10 mouse cellular contexts compared by ENCODE assay signal in the genomic region with DNA sequence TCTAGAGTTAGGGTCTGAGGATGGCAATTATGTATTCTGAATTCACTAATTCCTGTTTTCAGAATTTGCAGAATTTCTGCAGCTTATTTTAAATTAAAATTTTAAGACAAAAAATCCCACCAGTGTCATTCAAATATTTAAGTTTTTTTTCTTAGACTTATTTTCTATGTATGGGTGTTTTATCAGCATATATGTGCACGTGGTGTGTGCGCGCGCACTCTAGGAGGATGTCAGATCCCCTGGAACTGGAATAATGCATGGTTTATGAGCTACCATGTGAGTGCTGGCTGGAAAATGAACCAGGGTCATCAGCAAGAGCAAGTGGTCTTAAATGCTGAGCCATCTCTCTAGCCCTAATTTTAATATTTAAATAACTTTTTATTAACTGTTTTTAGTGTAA. TPM values are rescaled to one million over a fixed set of nuclear protein-coding genes. Genes with fewer than 3 reads are reported as not detected.
DNase-seq lines count a peak whose midpoint lies in the region; ATAC-seq and TF ChIP-seq lines count a peak whose summit lies in the region.
"Had no signal": no experiment of that assay in that cellular context is flagged by ENCODE, and none has a peak within 500 bp of the region (broad histone marks: within the 10 kb centered on the region; RNA-seq: fewer than 3 reads in every experiment).

No protein-coding gene starts in this region.

- TF ChIP-seq CTCF in midbrain, postnatal 0 days (IDR thresholded peaks at IDR 0.05), result no peak

- H3K4me3 ChIP-seq in kidney, embryonic 15.5 days (replicated peaks), result peak overlapping the region; percentile 81; the same call in 1 of the 2 replicates
- H3K4me3 ChIP-seq in kidney, embryonic 16.5 days (ENCODE audit: low read length), result no peak overlapping the region
- H3K4me3 ChIP-seq in forebrain, embryonic 14.5 days (ENCODE audit: low read depth, low read length), result peak overlapping the region; percentile 79
- H3K4me3 ChIP-seq in limb, embryonic 12.5 days (replicated peaks), result 0 out of 2 replicates have a peak overlapping the region, but pooled peaks have one; percentile 70
- peak overlapping the region; percentile 67 for H3K4me3 ChIP-seq in midbrain, postnatal 0 days (ENCODE audit: low read depth, low read length)

- H3K4me1 ChIP-seq in kidney, embryonic 15.5 days, result peaks cover 25% of the 10 kb centered on the region
- peaks cover 28% of the 10 kb centered on the region for H3K4me1 ChIP-seq in kidney, embryonic 16.5 days (ENCODE audit: insufficient read depth, low read length)
- peaks cover 18% of the 10 kb centered on the region for H3K4me1 ChIP-seq in forebrain, embryonic 14.5 days (ENCODE audit: control insufficient read depth, insufficient read depth, low read length)
- H3K4me1 ChIP-seq in limb, embryonic 12.5 days (replicated peaks), result peaks cover 26% of the 10 kb centered on the region
- H3K4me1 ChIP-seq in midbrain, postnatal 0 days (ENCODE audit: insufficient read depth, low read length), result peaks cover 11% of the 10 kb centered on the region; the same call in 1 of the 2 replicates

- peaks cover 17% of the 10 kb centered on the region for H3K36me3 ChIP-seq in kidney, embryonic 15.5 days
- H3K36me3 ChIP-seq in kidney, embryonic 16.5 days (ENCODE audit: insufficient read depth, low read length), result 0 out of 2 replicates have a peak, but pooled peaks cover 2% of the 10 kb centered on the region
- peaks cover 6% of the 10 kb centered on the region for H3K36me3 ChIP-seq in forebrain, embryonic 14.5 days (ENCODE audit: control insufficient read depth, insufficient read depth, low read length)
- H3K36me3 ChIP-seq in limb, embryonic 12.5 days, result peaks cover 8% of the 10 kb centered on the region
- H3K36me3 ChIP-seq in midbrain, postnatal 0 days (ENCODE audit: insufficient read depth, low read length), result no peaks in the 10 kb centered on the region

- H3K4me2 ChIP-seq in kidney, embryonic 15.5 days, result peak overlapping the region; percentile 72
- H3K4me2 ChIP-seq in kidney, embryonic 16.5 days (replicated peaks; ENCODE audit: low read depth, low read length), result no peak overlapping the region; the same call in 1 of the 2 replicates
- peak overlapping the region; percentile 79; the same call in 1 of the 2 replicates for H3K4me2 ChIP-seq in forebrain, embryonic 14.5 days (ENCODE audit: low read length)
- peak overlapping the region; percentile 70 for H3K4me2 ChIP-seq in limb, embryonic 12.5 days
- peak overlapping the region; percentile 70 for H3K4me2 ChIP-seq in midbrain, postnatal 0 days (ENCODE audit: low read depth, low read length, poor library complexity, severe bottlenecking)

- H3K27me3 ChIP-seq in kidney, embryonic 15.5 days, result no peaks in the 10 kb centered on the region
- H3K27me3 ChIP-seq in kidney, embryonic 16.5 days (ENCODE audit: insufficient read depth, low read length), result no peaks in the 10 kb centered on the region
- H3K27me3 ChIP-seq in forebrain, embryonic 14.5 days (replicated peaks; ENCODE audit: control insufficient read depth, insufficient read depth, low read length), result no peaks in the 10 kb centered on the region
- H3K27me3 ChIP-seq in limb, embryonic 12.5 days, result no peaks in the 10 kb centered on the region
- no peaks in the 10 kb centered on the region for H3K27me3 ChIP-seq in midbrain, postnatal 0 days (ENCODE audit: insufficient read depth, low read length)

- no peak overlapping the region for H3K9ac ChIP-seq in kidney, embryonic 15.5 days
- no peak overlapping the region for H3K9ac ChIP-seq in kidney, embryonic 16.5 days (replicated peaks; ENCODE audit: low read length)
- no peak overlapping the region for H3K9ac ChIP-seq in forebrain, embryonic 14.5 days (ENCODE audit: low read length)
- H3K9ac ChIP-seq in limb, embryonic 12.5 days (replicated peaks), result no peak overlapping the region
- no peak overlapping the region for H3K9ac ChIP-seq in midbrain, postnatal 0 days (replicated peaks; ENCODE audit: low read length, poor library complexity, severe bottlenecking)

- WGBS in kidney, embryonic 15.5 days, result 96% methylated on average over 4 of the region's 4 CpGs
- WGBS in kidney, embryonic 16.5 days, result 94% methylated on average over 4 of the region's 4 CpGs
- 85% methylated on average over 4 of the region's 4 CpGs for WGBS in forebrain, embryonic 14.5 days
- WGBS in limb, embryonic 12.5 days, result 91% methylated on average over 4 of the region's 4 CpGs
- 87% methylated on average over 4 of the region's 4 CpGs for WGBS in midbrain, postnatal 0 days

- H3K27ac ChIP-seq in kidney, embryonic 15.5 days, result no peak overlapping the region
- no peak overlapping the region for H3K27ac ChIP-seq in kidney, embryonic 16.5 days (ENCODE audit: low read length)
- no peak overlapping the region for H3K27ac ChIP-seq in forebrain, embryonic 14.5 days (ENCODE audit: low read depth, low read length)
- no peak overlapping the region for H3K27ac ChIP-seq in limb, embryonic 12.5 days
- no peak overlapping the region for H3K27ac ChIP-seq in midbrain, postnatal 0 days (ENCODE audit: low read depth, low read length)

- no peaks in the 10 kb centered on the region for H3K9me3 ChIP-seq in kidney, embryonic 15.5 days (replicated peaks)
- no peaks in the 10 kb centered on the region for H3K9me3 ChIP-seq in kidney, embryonic 16.5 days (ENCODE audit: low read length)
- H3K9me3 ChIP-seq in forebrain, embryonic 14.5 days (replicated peaks; ENCODE audit: control insufficient read depth, low read length), result no peaks in the 10 kb centered on the region
- no peaks in the 10 kb centered on the region for H3K9me3 ChIP-seq in limb, embryonic 12.5 days
- H3K9me3 ChIP-seq in midbrain, postnatal 0 days (ENCODE audit: low read length), result no peaks in the 10 kb centered on the region

- ATAC-seq in kidney, embryonic 15.5 days (replicated peaks; ENCODE audit: low FRiP score), result no peak
- no peak for ATAC-seq in kidney, embryonic 16.5 days (ENCODE audit: low FRiP score, low TSS enrichment)
- no peak for ATAC-seq in forebrain, embryonic 14.5 days
- ATAC-seq in limb, embryonic 12.5 days (ENCODE audit: insufficient number of reproducible peaks, insufficient read depth, low FRiP score, low TSS enrichment, low read depth), result no peak
- ATAC-seq in midbrain, postnatal 0 days (ENCODE audit: low FRiP score), result no peak
- no peak for ATAC-seq in granulocyte monocyte progenitor cell, adult 5-6 weeks (replicated peaks; ENCODE audit: poor library complexity, severe bottlenecking)

- no peak for DNase-seq in forebrain, embryonic 14.5 days (ENCODE audit: low spot score)
- DNase-seq in midbrain, postnatal 0 days (ENCODE audit: low spot score), result no peak
- DNase-seq in cerebellum, adult 11 months, result no peak
- no peak for DNase-seq in adrenal gland, adult 8-10 months
- DNase-seq: adrenal gland, postnatal 10 days; lung, postnatal 36 days had no signal

RNA-seq across cellular contexts. Expression of gene Zfp322a, which starts 1.1 kb away (rescaled TPM):
- 48.8 and 48.9 TPM in 2 replicates for polyA plus RNA-seq in kidney, embryonic 15.5 days (2015; fragmentation: Nextera tagmentation; extraction: Ambion mirVana)
- polyA plus RNA-seq in kidney, embryonic 16.5 days (2015; fragmentation: Nextera tagmentation; extraction: Ambion mirVana), result 49.9 and 54.0 TPM in 2 replicates
- 49.6 and 59.5 TPM in 2 replicates for polyA plus RNA-seq in forebrain, embryonic 14.5 days (2014; fragmentation: Nextera tagmentation; extraction: Ambion mirVana)
- 70.7 and 75.5 TPM in 2 replicates for polyA plus RNA-seq in limb, embryonic 12.5 days (2016; fragmentation: Nextera tagmentation; extraction: Ambion mirVana)
- total RNA-seq in midbrain, postnatal 0 days (2014; rRNA removed), result 19.7 and 32.5 TPM in 2 replicates
- polyA plus RNA-seq in midbrain, postnatal 0 days (2015; fragmentation: Nextera tagmentation; extraction: Ambion mirVana), result 31.1 and 31.5 TPM in 2 replicates
- total RNA-seq in adrenal gland, adult 8-10 months (2022), result 10 to 100 TPM; 20.0 to 26.5 (median 23.6) TPM
- 21.8 and 34.5 TPM in 2 replicates for total RNA-seq in granulocyte monocyte progenitor cell, adult 5-6 weeks (2014; fragmentation: Nextera tagmentation)
- 43.7 and 71.1 TPM in 2 replicates for total RNA-seq in granulocyte monocyte progenitor cell, adult 5-6 weeks (2017)

RNA-seq across cellular contexts. Expression of gene Abt1, which starts 53.6 kb away (rescaled TPM):
- polyA plus RNA-seq in kidney, embryonic 15.5 days (2015; fragmentation: Nextera tagmentation; extraction: Ambion mirVana), result 13.5 and 13.7 TPM in 2 replicates
- polyA plus RNA-seq in kidney, embryonic 16.5 days (2015; fragmentation: Nextera tagmentation; extraction: Ambion mirVana), result 13.7 and 14.6 TPM in 2 replicates
- 12.9 and 13.8 TPM in 2 replicates for polyA plus RNA-seq in forebrain, embryonic 14.5 days (2014; fragmentation: Nextera tagmentation; extraction: Ambion mirVana)
- polyA plus RNA-seq in limb, embryonic 12.5 days (2016; fragmentation: Nextera tagmentation; extraction: Ambion mirVana), result 14.4 and 15.2 TPM in 2 replicates
- total RNA-seq in midbrain, postnatal 0 days (2014; rRNA removed), result 4.9 and 7.3 TPM in 2 replicates
- 5.2 and 6.0 TPM in 2 replicates for polyA plus RNA-seq in midbrain, postnatal 0 days (2015; fragmentation: Nextera tagmentation; extraction: Ambion mirVana)
- 1 to 10 TPM; 6.5 to 7.8 (median 7.1) TPM for total RNA-seq in adrenal gland, adult 8-10 months (2022)
- total RNA-seq in granulocyte monocyte progenitor cell, adult 5-6 weeks (2014; fragmentation: Nextera tagmentation), result 2.9 and 5.7 TPM in 2 replicates
- 11.0 and 13.7 TPM in 2 replicates for total RNA-seq in granulocyte monocyte progenitor cell, adult 5-6 weeks (2017)
